Mouse (Mus musculus) kidney, adult 2 months (tissue): ENCODE data around the gene Pdxk.

ENCODE experiments used
- CTCF ChIP-seq: fragments of 200-500 bp; conservative IDR thresholded peaks from 2 replicates; pipeline ENCODE4 v1.5.1; 2011; ENCODE audit warnings: low read depth, mild to moderate bottlenecking, control low read depth, low read length, moderate library complexity, mixed read lengths; ENCODE audit not compliant: insufficient read depth, insufficient read length
- POLR2A ChIP-seq: fragments of 200-500 bp; IDR thresholded peaks from one replicate; pipeline ENCODE4 v1.6.1; 2011; ENCODE audit warnings: low read depth, low read length, control low read depth

GRCm38 (mm10) chr10:78406152-78406551 is 58.6 kb downstream of the Pdxk start:
- TF ChIP-seq POLR2A, result no peak
- TF ChIP-seq CTCF, result no peak
